Mouse (Mus musculus): ENCODE data around the gene Kmt2e. TPM values are rescaled to one million over a fixed set of nuclear protein-coding genes. Genes with fewer than 3 reads are reported as not detected.

Kmt2e gene
- polyA plus RNA-seq, 1 experiment from 2014 or later = 99.7 TPM

GRCm38 (mm10) chr5:23396756-23397155 is 37.5 kb upstream of the Kmt2e start:
- Histone ChIP-seq H3K4me3 (replicated peaks) (no peak overlapping the region), H3K27me3 (replicated peaks) (no peaks in the 10 kb centered on the region), H3K27ac (no peak overlapping the region), H3K4me1 (no peaks in the 10 kb centered on the region), H3K4me2 (no peak overlapping the region), H3K36me3 (no peaks in the 10 kb centered on the region), H3K9me3 (no peaks in the 10 kb centered on the region), H3K9ac (no peak overlapping the region)
- no peak for ATAC-seq (ENCODE audit: insufficient read depth, low FRiP score, low read depth)
- 76% methylated on average over 3 of the region's 3 CpGs for WGBS

- Histone ChIP-seq H3K9me3 (no peaks in the 10 kb centered on the region), H3K9ac (no peak overlapping the region), H3K4me2 (no peak overlapping the region), H3K27me3 (replicated peaks) (no peaks in the 10 kb centered on the region), H3K27ac (no peak overlapping the region), H3K36me3 (no peaks in the 10 kb centered on the region), H3K4me3 (replicated peaks) (no peak overlapping the region), H3K4me1 (no peaks in the 10 kb centered on the region)
- no peak for ATAC-seq (ENCODE audit: insufficient read depth, low FRiP score, low read depth)
- 79% methylated on average over 3 of the region's 3 CpGs for WGBS
Observed at GRCm38 (mm10) chr5:23400156-23400555, 34.1 kb upstream of the Kmt2e start.

GRCm38 (mm10) chr5:23400868-23401267 is 33.4 kb upstream of the Kmt2e start:
- Histone ChIP-seq H3K27me3 (replicated peaks) (no peaks in the 10 kb centered on the region), H3K36me3 (no peaks in the 10 kb centered on the region), H3K9ac (no peak overlapping the region), H3K4me2 (no peak overlapping the region), H3K4me1 (no peaks in the 10 kb centered on the region), H3K27ac (no peak overlapping the region), H3K4me3 (replicated peaks) (no peak overlapping the region), H3K9me3 (no peaks in the 10 kb centered on the region)
- no peak for ATAC-seq (ENCODE audit: insufficient read depth, low FRiP score, low read depth)
- 95% methylated on average over 3 of the region's 3 CpGs for WGBS

- no peaks in the 10 kb centered on the region for H3K4me1 ChIP-seq
- H3K27me3 ChIP-seq (replicated peaks) = no peaks in the 10 kb centered on the region
- WGBS = 82% methylated on average over 9 of the region's 9 CpGs
- H3K9me3 ChIP-seq = no peaks in the 10 kb centered on the region
- no peak overlapping the region for H3K4me3 ChIP-seq (replicated peaks)
- H3K36me3 ChIP-seq = no peaks in the 10 kb centered on the region
- H3K9ac ChIP-seq = no peak overlapping the region
- ATAC-seq (ENCODE audit: insufficient read depth, low FRiP score, low read depth) = no peak
- no peak overlapping the region for H3K4me2 ChIP-seq
- no peak overlapping the region for H3K27ac ChIP-seq
Observed at GRCm38 (mm10) chr5:23401368-23401767, 32.9 kb upstream of the Kmt2e start.

GRCm38 (mm10) chr5:23401999-23402398 is 32.2 kb upstream of the Kmt2e start:
- no peaks in the 10 kb centered on the region for H3K4me1 ChIP-seq
- no peaks in the 10 kb centered on the region for H3K36me3 ChIP-seq
- H3K4me3 ChIP-seq (replicated peaks) = no peak overlapping the region
- no peaks in the 10 kb centered on the region for H3K9me3 ChIP-seq
- H3K27me3 ChIP-seq (replicated peaks) = no peaks in the 10 kb centered on the region
- no peak for ATAC-seq (ENCODE audit: insufficient read depth, low FRiP score, low read depth)
- no peak overlapping the region for H3K9ac ChIP-seq
- no peak overlapping the region for H3K4me2 ChIP-seq
- 26% methylated on average over 1 of the region's 2 CpGs for WGBS
- peak overlapping the region; percentile 57; the same call in 1 of the 2 replicates for H3K27ac ChIP-seq

GRCm38 (mm10) chr5:23403161-23403560 is 31.1 kb upstream of the Kmt2e start:
- H3K4me3 ChIP-seq (replicated peaks) = no peak overlapping the region
- H3K4me1 ChIP-seq = 0 out of 2 replicates have a peak, but pooled peaks cover 1% of the 10 kb centered on the region
- 59% methylated on average over 11 of the region's 11 CpGs for WGBS
- ATAC-seq (ENCODE audit: insufficient read depth, low FRiP score, low read depth) = no peak
- no peaks in the 10 kb centered on the region for H3K27me3 ChIP-seq (replicated peaks)
- no peak overlapping the region for H3K9ac ChIP-seq
- H3K9me3 ChIP-seq = no peaks in the 10 kb centered on the region
- no peak overlapping the region for H3K4me2 ChIP-seq
- H3K27ac ChIP-seq = peak overlapping the region; percentile 48; the same call in 1 of the 2 replicates
- no peaks in the 10 kb centered on the region for H3K36me3 ChIP-seq

GRCm38 (mm10) chr5:23405666-23406404 is 28.4 kb upstream of the Kmt2e start:
- no peaks in the 10 kb centered on the region; the same call in 1 of the 2 replicates for H3K36me3 ChIP-seq
- H3K4me1 ChIP-seq = 0 out of 2 replicates have a peak, but pooled peaks cover 3% of the 10 kb centered on the region
- 89% methylated on average over 12 of the region's 12 CpGs for WGBS
- no peak overlapping the region for H3K4me2 ChIP-seq
- H3K27me3 ChIP-seq (replicated peaks) = no peaks in the 10 kb centered on the region
- no peaks in the 10 kb centered on the region for H3K9me3 ChIP-seq
- H3K4me3 ChIP-seq (replicated peaks) = no peak overlapping the region
- H3K27ac ChIP-seq = 0 out of 2 replicates have a peak overlapping the region, but pooled peaks have one; percentile 1
- no peak for ATAC-seq (ENCODE audit: insufficient read depth, low FRiP score, low read depth)
- H3K9ac ChIP-seq = no peak overlapping the region

- Histone ChIP-seq H3K4me1 (peaks cover 7% of the 10 kb centered on the region; the same call in 1 of the 2 replicates), H3K9me3 (no peaks in the 10 kb centered on the region), H3K27me3 (replicated peaks) (no peaks in the 10 kb centered on the region), H3K9ac (no peak overlapping the region), H3K36me3 (no peaks in the 10 kb centered on the region; the same call in 1 of the 2 replicates), H3K4me2 (no peak overlapping the region), H3K27ac (no peak overlapping the region; the same call in 1 of the 2 replicates), H3K4me3 (replicated peaks) (no peak overlapping the region)
- ATAC-seq (ENCODE audit: insufficient read depth, low FRiP score, low read depth) = no peak
- 76% methylated on average over 4 of the region's 4 CpGs for WGBS
Observed at GRCm38 (mm10) chr5:23406405-23406745, 27.9 kb upstream of the Kmt2e start.

- Histone ChIP-seq H3K4me2 (no peak overlapping the region), H3K4me1 (peaks cover 17% of the 10 kb centered on the region), H3K36me3 (no peaks in the 10 kb centered on the region; the same call in 1 of the 2 replicates), H3K27ac (no peak overlapping the region), H3K9me3 (no peaks in the 10 kb centered on the region), H3K27me3 (replicated peaks) (no peaks in the 10 kb centered on the region), H3K4me3 (replicated peaks) (no peak overlapping the region), H3K9ac (no peak overlapping the region)
- no peak for ATAC-seq (ENCODE audit: insufficient read depth, low FRiP score, low read depth)
- 35% methylated on average over 5 of the region's 5 CpGs for WGBS
Observed at GRCm38 (mm10) chr5:23408106-23408505, 26.1 kb upstream of the Kmt2e start.

GRCm38 (mm10) chr5:23410040-23410717 is 24.1 kb upstream of the Kmt2e start:
- H3K27ac ChIP-seq = peak overlapping the region; percentile 32; the same call in 1 of the 2 replicates
- no peak overlapping the region for H3K4me3 ChIP-seq (replicated peaks)
- WGBS = 58% methylated on average over 9 of the region's 9 CpGs
- H3K4me1 ChIP-seq = peaks cover 36% of the 10 kb centered on the region
- no peaks in the 10 kb centered on the region; the same call in 1 of the 2 replicates for H3K36me3 ChIP-seq
- H3K27me3 ChIP-seq (replicated peaks) = no peaks in the 10 kb centered on the region
- H3K9me3 ChIP-seq = no peaks in the 10 kb centered on the region
- ATAC-seq (ENCODE audit: insufficient read depth, low FRiP score, low read depth) = no peak
- H3K4me2 ChIP-seq = no peak overlapping the region
- H3K9ac ChIP-seq = no peak overlapping the region

GRCm38 (mm10) chr5:23410718-23411101 is 23.5 kb upstream of the Kmt2e start:
- no peaks in the 10 kb centered on the region for H3K27me3 ChIP-seq (replicated peaks)
- no peak for ATAC-seq (ENCODE audit: insufficient read depth, low FRiP score, low read depth)
- peaks cover 39% of the 10 kb centered on the region for H3K4me1 ChIP-seq
- H3K4me2 ChIP-seq = no peak overlapping the region
- H3K9me3 ChIP-seq = no peaks in the 10 kb centered on the region
- 76% methylated on average over 2 of the region's 2 CpGs for WGBS
- H3K9ac ChIP-seq = no peak overlapping the region
- no peaks in the 10 kb centered on the region; the same call in 1 of the 2 replicates for H3K36me3 ChIP-seq
- H3K27ac ChIP-seq = peak overlapping the region; percentile 32; the same call in 1 of the 2 replicates
- H3K4me3 ChIP-seq (replicated peaks) = no peak overlapping the region

GRCm38 (mm10) chr5:23411640-23412039 is 22.6 kb upstream of the Kmt2e start:
- no peak for ATAC-seq (ENCODE audit: insufficient read depth, low FRiP score, low read depth)
- Histone ChIP-seq H3K27me3 (replicated peaks) (no peaks in the 10 kb centered on the region), H3K4me3 (replicated peaks) (no peak overlapping the region), H3K4me1 (peaks cover 44% of the 10 kb centered on the region), H3K9me3 (no peaks in the 10 kb centered on the region), H3K4me2 (no peak overlapping the region), H3K27ac (no peak overlapping the region), H3K9ac (no peak overlapping the region), H3K36me3 (no peaks in the 10 kb centered on the region; the same call in 1 of the 2 replicates)
- WGBS = 83% methylated on average over 10 of the region's 10 CpGs
